Mouse (Mus musculus) neutrophil, adult 5-6 weeks (primary cell): ENCODE results near the gene Pum1. TPM values are rescaled to one million over a fixed set of nuclear protein-coding genes. Genes with fewer than 3 reads are reported as not detected.

Experiments used
- total RNA-seq: library from RNA; stranded (forward); fragments of 200-1000 nt; gene quantifications from 2 replicates; pipeline ENCODE4 v1.2.3, GENCODE M21; 2017

The Pum1 gene
- total RNA-seq, 1 experiment from 2014 or later, result 70.6 TPM

Other genes starting within 250 kb of the Pum1 start
- gene Nkain1, start 89.1 kb upstream of the Pum1 start, total RNA-seq, result not detected in 2 replicates
- gene Sdc3, start 129.2 kb downstream of the Pum1 start, total RNA-seq, result 2.8 and 3.3 TPM in 2 replicates
- 338 and 404 TPM in 2 replicates for gene Laptm5, start 249.8 kb downstream of the Pum1 start, total RNA-seq